Mouse (Mus musculus) limb, embryonic 11.5 days (tissue): ENCODE measurements around the gene Mgat3. TPM values are rescaled to one million over a fixed set of nuclear protein-coding genes. Genes with fewer than 3 reads are reported as not detected.

ENCODE experiments used
- ATAC-seq: fragments of 200-750 bp; cut with Nextera tagmentation; 2 replicates; pipeline ENCODE4 v1.8.0; 2017; ENCODE audit warnings: low read depth; ENCODE audit not compliant: insufficient number of reproducible peaks, low FRiP score, low TSS enrichment
- DNase-seq: peaks from one replicate; pipeline ENCODE4 v3.0.0-alpha.2; 2015; ENCODE audit warnings: low spot score
- H3K27ac ChIP-seq: fragments of 300-500 bp; sonication (generic); replicated peaks from 2 replicates; pipeline ENCODE4 v1.5.1; 2014; ENCODE audit warnings: low read depth, mild to moderate bottlenecking, low read length
- H3K27me3 ChIP-seq: fragments of 300-500 bp; sonication (generic); 2 replicates; pipeline ENCODE4 v1.6.1; 2014; ENCODE audit warnings: mild to moderate bottlenecking, low read length, mixed read lengths; ENCODE audit not compliant: control insufficient read depth, insufficient read depth
- H3K36me3 ChIP-seq: fragments of 300-500 bp; sonication (generic); 2 replicates; pipeline ENCODE4 v1.6.1; 2014; ENCODE audit warnings: mild to moderate bottlenecking, low read length, moderate library complexity, mixed read lengths; ENCODE audit not compliant: control insufficient read depth, insufficient read depth
- H3K4me1 ChIP-seq: fragments of 300-500 bp; sonication (generic); 2 replicates; pipeline ENCODE4 v1.6.1; 2014; ENCODE audit warnings: low read length, mixed read lengths; ENCODE audit not compliant: control insufficient read depth, insufficient read depth
- H3K4me2 ChIP-seq: fragments of 300-500 bp; sonication (generic); 2 replicates; pipeline ENCODE4 v1.6.1; 2014; ENCODE audit warnings: low read depth, mild to moderate bottlenecking, moderate library complexity; ENCODE audit not compliant: severe bottlenecking
- H3K4me3 ChIP-seq: fragments of 300-500 bp; sonication (generic); 2 replicates; pipeline ENCODE4 v1.5.1; 2014; ENCODE audit warnings: low read depth, low read length
- H3K9ac ChIP-seq: fragments of 300-500 bp; sonication (generic); 2 replicates; pipeline ENCODE4 v1.6.1; 2014; ENCODE audit warnings: mild to moderate bottlenecking, low read length
- H3K9me3 ChIP-seq: fragments of 300-500 bp; sonication (generic); 2 replicates; pipeline ENCODE4 v1.6.1; 2016; ENCODE audit warnings: low read length; ENCODE audit not compliant: control insufficient read depth
- WGBS: fragments of 180-500 bp; shearing (Covaris S2); extraction: QIAGEN DNeasy Blood & Tissue Kit; methylation state at CpG from one replicate; pipeline ENCODE4 v1.1.7; 2014; 5-methylcytosine and 5-hydroxymethylcytosine counted together
- polyA plus RNA-seq: library from polyadenylated mRNA; unstranded; fragments of >200 nt; fragmentation: Nextera tagmentation; extraction: Ambion mirVana; gene quantifications from 2 replicates; pipeline ENCODE4 v1.2.1, GENCODE M21; 2014

Mgat3 gene
- polyA plus RNA-seq, 1 experiment from 2014 or later = 6.5 TPM

DNA sequence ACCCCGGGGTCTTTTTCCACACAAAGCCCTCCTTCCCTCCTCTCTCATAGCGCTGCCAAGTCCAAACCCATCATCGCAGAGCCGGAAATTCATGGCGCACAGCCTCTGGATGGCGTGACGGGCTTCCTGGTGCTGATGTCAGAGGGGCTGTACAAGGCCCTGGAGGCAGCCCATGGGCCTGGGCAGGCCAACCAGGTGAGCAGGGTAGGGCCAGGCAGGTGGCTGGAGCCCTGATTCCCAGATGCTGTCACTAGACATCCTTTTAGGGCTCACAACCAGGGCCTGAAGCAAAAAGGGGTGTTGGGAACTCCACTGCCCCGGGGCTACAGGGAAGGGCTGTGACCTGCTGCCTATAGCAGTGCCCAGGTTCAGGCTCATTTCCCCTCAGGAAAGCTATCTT lies 17.8 kb upstream of the Mgat3 start:
- H3K4me2 ChIP-seq = no peak overlapping the region
- WGBS = 93% methylated on average over 8 of the region's 8 CpGs
- H3K27me3 ChIP-seq = no peaks in the 10 kb centered on the region
- DNase-seq = no peak
- ATAC-seq = no peak
- peaks cover 37% of the 10 kb centered on the region for H3K36me3 ChIP-seq
- H3K27ac ChIP-seq = no peak overlapping the region
- H3K4me1 ChIP-seq = peaks cover 11% of the 10 kb centered on the region
- no peak overlapping the region for H3K9ac ChIP-seq
- no peak overlapping the region for H3K4me3 ChIP-seq
- H3K9me3 ChIP-seq = no peaks in the 10 kb centered on the region

- WGBS = 93% methylated on average over 22 of the region's 22 CpGs
- Histone ChIP-seq H3K4me3 (no peak overlapping the region), H3K4me1 (peaks cover 11% of the 10 kb centered on the region), H3K36me3 (peaks cover 44% of the 10 kb centered on the region), H3K27me3 (no peaks in the 10 kb centered on the region), H3K9me3 (no peaks in the 10 kb centered on the region), H3K27ac (no peak overlapping the region), H3K4me2 (no peak overlapping the region), H3K9ac (no peak overlapping the region; the same call in 1 of the 2 replicates)
- ATAC-seq = no peak
- no peak for DNase-seq
These were observed 16.2 kb upstream of the Mgat3 start for GRCm38 (mm10) chr15:80157197-80157943.

DNA sequence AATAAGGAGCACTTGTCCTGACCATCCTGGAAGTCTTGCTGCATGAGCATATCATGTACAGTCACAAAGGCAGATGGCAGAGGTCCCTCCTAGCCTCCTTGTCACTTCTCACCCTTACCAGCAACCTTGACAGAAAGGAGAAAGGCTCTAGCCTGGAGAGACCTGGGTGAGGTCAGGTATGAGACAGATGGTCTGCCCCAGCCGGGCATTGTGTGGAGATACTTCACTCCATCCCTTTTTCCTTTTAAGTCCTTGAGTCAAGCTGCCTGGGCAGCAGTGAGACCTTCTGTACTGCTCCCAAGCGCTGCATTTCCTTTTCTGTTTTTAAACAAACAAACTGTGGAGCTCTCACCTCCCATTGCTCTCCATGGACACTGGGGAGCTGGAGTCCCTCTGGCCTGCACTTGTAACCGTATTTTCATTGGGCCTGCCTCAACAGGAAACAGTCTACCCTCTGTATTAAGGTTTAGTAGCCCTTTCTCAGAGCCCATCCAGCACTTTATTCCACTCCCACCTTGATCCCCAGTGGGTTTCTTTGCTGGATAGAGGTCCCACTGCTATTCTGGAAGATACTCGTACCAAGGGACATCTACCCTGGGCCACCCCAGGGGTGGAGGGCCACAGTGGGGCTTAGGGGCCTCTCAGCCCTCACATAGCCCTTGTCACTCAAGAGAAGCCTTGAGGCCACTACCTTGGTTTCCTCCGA lies 15.4 kb upstream of the Mgat3 start:
- H3K36me3 ChIP-seq = peaks cover 44% of the 10 kb centered on the region
- H3K4me1 ChIP-seq = peaks cover 11% of the 10 kb centered on the region
- no peak for DNase-seq
- WGBS = 72% methylated on average over 5 of the region's 5 CpGs
- no peaks in the 10 kb centered on the region for H3K27me3 ChIP-seq
- no peak overlapping the region for H3K4me2 ChIP-seq
- no peaks in the 10 kb centered on the region for H3K9me3 ChIP-seq
- ATAC-seq = no peak
- no peak overlapping the region for H3K4me3 ChIP-seq
- H3K9ac ChIP-seq = no peak overlapping the region
- peak overlapping the region; percentile 53; the same call in 1 of the 2 replicates for H3K27ac ChIP-seq

GRCm38 (mm10) chr15:80158707-80159090 lies 14.8 kb upstream of the Mgat3 start:
- Histone ChIP-seq H3K4me2 (no peak overlapping the region), H3K9ac (no peak overlapping the region), H3K9me3 (no peaks in the 10 kb centered on the region), H3K27ac (peak overlapping the region; percentile 53; the same call in 1 of the 2 replicates), H3K27me3 (no peaks in the 10 kb centered on the region), H3K4me1 (peaks cover 11% of the 10 kb centered on the region), H3K4me3 (no peak overlapping the region), H3K36me3 (peaks cover 44% of the 10 kb centered on the region)
- DNase-seq (no peak), ATAC-seq (no peak)
- WGBS = 49% methylated on average over 4 of the region's 4 CpGs

- WGBS = 33% methylated on average over 8 of the region's 8 CpGs
- peak; percentile 63 for DNase-seq
- H3K4me1 ChIP-seq = peaks cover 11% of the 10 kb centered on the region
- no peak overlapping the region for H3K4me2 ChIP-seq
- peaks cover 39% of the 10 kb centered on the region for H3K36me3 ChIP-seq
- no peaks in the 10 kb centered on the region for H3K9me3 ChIP-seq
- peak overlapping the region; percentile 53; the same call in 1 of the 2 replicates for H3K27ac ChIP-seq
- no peak overlapping the region for H3K9ac ChIP-seq
- H3K27me3 ChIP-seq = no peaks in the 10 kb centered on the region
- peak; percentile 66 for ATAC-seq
- no peak overlapping the region for H3K4me3 ChIP-seq
These were observed 14.1 kb upstream of the Mgat3 start for GRCm38 (mm10) chr15:80159286-80159901.

GRCm38 (mm10) chr15:80160223-80160622 lies 13.3 kb upstream of the Mgat3 start:
- Histone ChIP-seq H3K36me3 (peaks cover 34% of the 10 kb centered on the region), H3K4me1 (peaks cover 11% of the 10 kb centered on the region), H3K9ac (no peak overlapping the region), H3K4me2 (no peak overlapping the region), H3K4me3 (no peak overlapping the region), H3K27me3 (no peaks in the 10 kb centered on the region), H3K27ac (no peak overlapping the region), H3K9me3 (no peaks in the 10 kb centered on the region)
- ATAC-seq (no peak), DNase-seq (no peak)
- 93% methylated on average over 13 of the region's 13 CpGs for WGBS

GRCm38 (mm10) chr15:80160726-80161125 lies 12.8 kb upstream of the Mgat3 start:
- Histone ChIP-seq H3K36me3 (peaks cover 32% of the 10 kb centered on the region), H3K27me3 (no peaks in the 10 kb centered on the region), H3K4me1 (peaks cover 11% of the 10 kb centered on the region), H3K9me3 (no peaks in the 10 kb centered on the region), H3K4me2 (no peak overlapping the region), H3K27ac (no peak overlapping the region), H3K4me3 (no peak overlapping the region), H3K9ac (no peak overlapping the region)
- ATAC-seq (no peak), DNase-seq (no peak)
- WGBS = 93% methylated on average over 4 of the region's 4 CpGs

DNA sequence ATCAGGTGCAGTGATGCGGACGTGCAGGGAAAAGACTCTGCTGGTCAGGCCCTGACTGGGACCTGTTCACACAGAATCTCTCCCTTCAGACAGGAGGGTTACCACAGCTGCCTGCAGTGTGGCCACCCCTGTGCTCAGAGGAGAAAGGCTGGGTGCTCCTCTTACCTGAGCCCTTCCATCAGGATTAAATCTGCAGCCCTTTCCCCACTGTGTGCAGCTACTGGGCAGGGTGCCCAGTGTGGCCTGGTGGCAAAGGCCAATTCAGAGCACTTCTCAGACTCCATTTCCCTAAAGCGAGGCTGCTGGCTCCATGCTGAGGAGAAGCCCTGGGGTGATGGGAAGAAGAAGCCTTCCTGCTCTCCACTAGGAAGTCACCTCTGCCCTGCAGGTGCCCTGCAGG lies 12.3 kb upstream of the Mgat3 start:
- ATAC-seq = no peak
- no peak overlapping the region for H3K9ac ChIP-seq
- H3K27me3 ChIP-seq = no peaks in the 10 kb centered on the region
- H3K27ac ChIP-seq = no peak overlapping the region
- no peak for DNase-seq
- no peaks in the 10 kb centered on the region for H3K9me3 ChIP-seq
- 96% methylated on average over 3 of the region's 3 CpGs for WGBS
- H3K4me3 ChIP-seq = no peak overlapping the region
- peaks cover 32% of the 10 kb centered on the region for H3K36me3 ChIP-seq
- H3K4me2 ChIP-seq = no peak overlapping the region
- peaks cover 11% of the 10 kb centered on the region for H3K4me1 ChIP-seq
